Mouse (Mus musculus): ENCODE data around the gene 6820408C15Rik.

- no peak for TF ChIP-seq HCFC1 (IDR thresholded peaks at IDR 0.05; ENCODE audit: borderline replicate concordance, insufficient read depth, low read length)
- no peak for TF ChIP-seq CHD2 (IDR thresholded peaks at IDR 0.05; ENCODE audit: low read depth, low read length)
- TF ChIP-seq ZC3H11A (IDR thresholded peaks at IDR 0.05; ENCODE audit: borderline replicate concordance, low read depth, low read length): no peak
- no peak for TF ChIP-seq MAFK (IDR thresholded peaks at IDR 0.05; ENCODE audit: insufficient read depth, low read depth, low read length)
Measured at GRCm38 (mm10) chr2:152472434-152472833, 57.0 kb downstream of the 6820408C15Rik start.

Data from ES-E14 (cell line).